Mouse (Mus musculus): ENCODE measurements around the gene Hspa1a. TPM values are rescaled to one million over a fixed set of nuclear protein-coding genes. Genes with fewer than 3 reads are reported as not detected.
"Not testable (repeated sequence)": the region's sequence is repeated elsewhere in the genome, so short reads cannot be mapped to it uniquely, and the experiment has no call there.

Gene Hspa1a
- total and polyA plus RNA-seq, 3 experiments, result 0.18 TPM; not detected in 2

DNA sequence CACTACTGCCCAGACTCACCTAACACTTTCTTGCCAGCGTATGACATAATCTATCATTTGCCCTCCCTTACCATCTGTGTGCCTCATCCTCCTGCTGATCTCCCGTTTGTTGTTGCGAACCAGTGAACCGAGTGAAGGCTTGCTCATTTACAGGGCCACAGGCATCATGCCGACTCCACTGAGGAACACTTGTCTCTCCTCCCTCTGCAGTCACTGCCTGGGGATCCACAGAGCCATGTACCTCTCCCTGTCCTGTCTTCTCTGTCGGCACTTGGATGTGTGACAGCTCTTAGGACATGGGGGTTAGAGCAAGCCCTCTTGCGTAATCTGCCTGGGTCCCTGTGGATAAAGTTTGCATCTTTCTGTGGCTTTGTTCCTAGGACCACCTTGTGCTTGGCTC is 37.6 kb upstream of the Hspa1a start:
- ATAC-seq (ENCODE audit: extremely low read depth, insufficient number of reproducible peaks, low FRiP score, poor library complexity, severe bottlenecking), result no peak
- peaks cover 94% of the 10 kb centered on the region for H3K36me3 ChIP-seq (replicated peaks)

GRCm38 (mm10) chr17:35007387-35007991 is 35.5 kb upstream of the Hspa1a start:
- TF ChIP-seq GATA2 (IDR thresholded peaks at IDR 0.05; ENCODE audit: borderline replicate concordance, low read depth, low read length), result no peak
- TF ChIP-seq TAL1 (conservative IDR thresholded peaks at IDR 0.05; ENCODE audit: low read depth, low read length), result no peak
- no peak for TF ChIP-seq CTCF (IDR thresholded peaks at IDR 0.05; ENCODE audit: low read depth, low read length)
- TF ChIP-seq POLR2AphosphoS5 (IDR thresholded peaks at IDR 0.05; ENCODE audit: insufficient replicate concordance, low read depth, low read length), result no peak
- TF ChIP-seq GATA1 (IDR thresholded peaks at IDR 0.05; ENCODE audit: borderline replicate concordance, low read length), result no peak
- DNase-seq (ENCODE audit: low spot score) (no peak), ATAC-seq (ENCODE audit: extremely low read depth, insufficient number of reproducible peaks, low FRiP score, poor library complexity, severe bottlenecking) (no peak)
- H3K27me3 ChIP-seq (ENCODE audit: insufficient read depth, low read length), result peaks cover 3% of the 10 kb centered on the region; the same call in 1 of the 2 replicates
- H3K9me3 ChIP-seq (replicated peaks), result no peaks in the 10 kb centered on the region
- peaks cover 79% of the 10 kb centered on the region for H3K4me1 ChIP-seq (ENCODE audit: insufficient read depth, low read depth, low read length)
- H3K36me3 ChIP-seq (replicated peaks), result peaks cover 89% of the 10 kb centered on the region
- no peak overlapping the region for H3K4me3 ChIP-seq (ENCODE audit: low read depth, low read length)

More for the DNA sequence above, 37.6 kb upstream of the Hspa1a start:
- H3K27me3 ChIP-seq (ENCODE audit: insufficient read depth, low read length), result peaks cover 3% of the 10 kb centered on the region; the same call in 1 of the 2 replicates
- no peak for DNase-seq (ENCODE audit: low spot score)
- no peak for TF ChIP-seq GATA1 (IDR thresholded peaks at IDR 0.05; ENCODE audit: borderline replicate concordance, low read length)
- TF ChIP-seq CTCF (IDR thresholded peaks at IDR 0.05; ENCODE audit: low read depth, low read length), result no peak
- TF ChIP-seq GATA2 (IDR thresholded peaks at IDR 0.05; ENCODE audit: borderline replicate concordance, low read depth, low read length), result no peak
- no peak for TF ChIP-seq POLR2AphosphoS5 (IDR thresholded peaks at IDR 0.05; ENCODE audit: insufficient replicate concordance, low read depth, low read length)
- no peak for TF ChIP-seq TAL1 (conservative IDR thresholded peaks at IDR 0.05; ENCODE audit: low read depth, low read length)
- H3K9me3 ChIP-seq (replicated peaks), result no peaks in the 10 kb centered on the region
- no peak overlapping the region for H3K4me3 ChIP-seq (ENCODE audit: low read depth, low read length)
- H3K4me1 ChIP-seq (ENCODE audit: insufficient read depth, low read depth, low read length), result peaks cover 79% of the 10 kb centered on the region

GRCm38 (mm10) chr17:35005902-35006301 is 33.9 kb upstream of the Hspa1a start:
- ATAC-seq (ENCODE audit: extremely low read depth, insufficient number of reproducible peaks, low FRiP score, poor library complexity, severe bottlenecking); DNase-seq (ENCODE audit: low spot score); H3K9me3 ChIP-seq (replicated peaks); H3K27me3 ChIP-seq (ENCODE audit: insufficient read depth, low read length): not testable (repeated sequence)
- H3K36me3 ChIP-seq (replicated peaks), result peaks cover 77% of the 10 kb centered on the region
- H3K4me3 ChIP-seq (ENCODE audit: low read depth, low read length), result peak overlapping the region; percentile 72; the same call in 1 of the 2 replicates
- peaks cover 77% of the 10 kb centered on the region for H3K4me1 ChIP-seq (ENCODE audit: insufficient read depth, low read depth, low read length)

DNA sequence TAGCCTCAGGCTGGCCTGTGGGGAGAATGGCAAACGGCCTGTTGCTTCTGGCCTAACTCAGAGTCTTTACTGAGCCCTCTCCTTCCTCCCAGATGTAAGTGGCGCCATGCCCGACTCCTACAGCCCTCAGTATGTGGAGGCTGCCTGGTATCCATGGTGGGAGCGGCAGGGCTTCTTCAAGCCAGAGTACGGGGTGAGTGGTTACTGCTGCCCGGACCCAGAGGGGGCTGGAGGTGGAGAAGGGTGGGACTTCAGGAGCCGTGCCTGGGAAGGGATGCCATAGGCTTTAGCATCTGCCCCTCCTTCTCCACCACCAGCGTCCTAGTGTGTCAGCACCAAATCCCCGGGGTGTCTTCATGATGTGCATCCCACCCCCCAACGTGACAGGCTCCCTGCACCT is 33.2 kb upstream of the Hspa1a start:
- peaks cover 74% of the 10 kb centered on the region for H3K4me1 ChIP-seq (ENCODE audit: insufficient read depth, low read depth, low read length)
- TF ChIP-seq GATA1 (IDR thresholded peaks at IDR 0.05; ENCODE audit: borderline replicate concordance, low read length) (no peak), POLR2AphosphoS5 (IDR thresholded peaks at IDR 0.05; ENCODE audit: insufficient replicate concordance, low read depth, low read length) (no peak), TAL1 (conservative IDR thresholded peaks at IDR 0.05; ENCODE audit: low read depth, low read length) (no peak), GATA2 (IDR thresholded peaks at IDR 0.05; ENCODE audit: borderline replicate concordance, low read depth, low read length) (no peak), CTCF (IDR thresholded peaks at IDR 0.05; ENCODE audit: low read depth, low read length) (no peak)
- H3K27me3 ChIP-seq (ENCODE audit: insufficient read depth, low read length), result peaks cover 3% of the 10 kb centered on the region; the same call in 1 of the 2 replicates
- no peaks in the 10 kb centered on the region for H3K9me3 ChIP-seq (replicated peaks)
- H3K4me3 ChIP-seq (ENCODE audit: low read depth, low read length), result peak overlapping the region; percentile 72
- ATAC-seq (ENCODE audit: extremely low read depth, insufficient number of reproducible peaks, low FRiP score, poor library complexity, severe bottlenecking) (no peak), DNase-seq (ENCODE audit: low spot score) (no peak)
- peaks cover 70% of the 10 kb centered on the region for H3K36me3 ChIP-seq (replicated peaks)

DNA sequence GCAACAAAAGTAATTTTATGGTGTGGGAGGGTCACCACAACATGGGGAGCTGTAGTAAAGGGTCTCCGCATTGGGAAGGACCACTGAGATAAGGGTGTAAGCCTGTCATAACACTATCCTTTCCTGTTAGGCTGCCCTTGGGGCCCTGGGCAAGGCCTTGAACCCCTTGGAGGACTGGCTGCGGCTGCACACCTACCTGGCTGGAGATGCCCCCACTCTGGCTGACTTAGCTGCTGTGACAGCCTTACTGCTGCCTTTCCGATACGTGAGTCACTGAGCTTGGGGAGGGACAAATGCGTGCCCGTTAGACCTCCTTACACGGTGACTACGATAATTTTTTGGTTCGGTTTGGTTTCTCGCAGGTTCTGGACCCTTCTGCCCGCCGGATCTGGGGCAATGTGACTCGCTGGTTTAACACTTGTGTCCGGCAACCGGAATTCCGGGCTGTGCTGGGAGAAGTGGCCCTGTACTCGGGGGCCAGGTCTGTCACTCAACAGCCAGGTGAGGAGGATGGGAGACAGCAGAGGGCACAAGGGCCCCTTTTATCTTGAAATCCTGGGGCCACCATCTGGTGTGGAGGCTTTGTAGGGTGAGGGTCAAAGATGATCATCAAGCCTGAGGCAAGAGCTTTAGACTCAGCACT is 32.2 kb upstream of the Hspa1a start:
- peak overlapping the region; percentile 72 for H3K4me3 ChIP-seq (ENCODE audit: low read depth, low read length)
- H3K36me3 ChIP-seq (replicated peaks), result peaks cover 69% of the 10 kb centered on the region
- TF ChIP-seq CTCF (IDR thresholded peaks at IDR 0.05; ENCODE audit: low read depth, low read length), result no peak
- no peak for TF ChIP-seq GATA2 (IDR thresholded peaks at IDR 0.05; ENCODE audit: borderline replicate concordance, low read depth, low read length)
- TF ChIP-seq TAL1 (conservative IDR thresholded peaks at IDR 0.05; ENCODE audit: low read depth, low read length), result peak; percentile 46; the same call in 1 of the 2 replicates
- peaks cover 7% of the 10 kb centered on the region for H3K9me3 ChIP-seq (replicated peaks)
- H3K27me3 ChIP-seq (ENCODE audit: insufficient read depth, low read length), result peaks cover 3% of the 10 kb centered on the region; the same call in 1 of the 2 replicates
- DNase-seq (ENCODE audit: low spot score) (no peak), ATAC-seq (ENCODE audit: extremely low read depth, insufficient number of reproducible peaks, low FRiP score, poor library complexity, severe bottlenecking) (0 out of 2 replicates have a peak, but pooled peaks have one; percentile 15)
- H3K4me1 ChIP-seq (ENCODE audit: insufficient read depth, low read depth, low read length), result peaks cover 78% of the 10 kb centered on the region

DNA sequence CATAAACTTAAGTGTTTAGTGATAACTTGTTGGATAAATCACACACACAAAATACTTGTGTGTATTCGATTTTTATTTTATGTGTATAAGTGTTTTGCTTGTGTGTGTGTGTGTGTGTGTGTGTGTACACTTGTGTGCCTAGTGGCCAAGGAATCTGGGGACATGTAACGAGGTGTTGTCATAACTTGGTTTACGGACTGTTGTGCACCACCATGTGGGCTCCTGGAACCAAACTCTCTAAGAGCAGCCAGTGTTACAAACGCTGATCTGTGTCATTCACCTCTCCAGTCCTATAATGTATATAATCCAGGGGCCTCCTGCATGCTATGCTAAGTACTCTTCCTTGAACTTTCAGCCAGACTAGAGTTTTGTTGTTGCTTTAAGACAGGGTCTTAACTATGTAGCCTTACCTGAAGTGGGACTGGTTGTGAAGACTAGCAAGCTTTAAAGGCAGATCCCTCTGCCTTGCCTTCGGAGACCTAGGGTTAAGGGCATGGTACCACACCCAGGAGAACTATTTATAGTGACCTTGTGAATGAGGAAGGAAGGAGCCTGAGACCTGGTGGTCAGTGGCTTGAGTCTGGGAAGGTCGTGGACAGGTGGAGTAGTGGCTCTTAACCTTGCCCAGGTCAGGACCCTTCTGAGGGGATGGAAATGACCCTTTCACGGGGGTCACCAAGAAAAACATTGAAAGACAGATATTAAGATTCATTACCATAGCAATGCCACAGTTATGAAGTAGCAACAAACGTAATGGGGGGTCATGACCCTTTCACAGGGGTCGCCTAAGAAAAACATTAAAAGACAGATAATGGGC is 31.3 kb upstream of the Hspa1a start:
- Histone ChIP-seq H3K36me3 (replicated peaks) (peaks cover 69% of the 10 kb centered on the region), H3K4me3 (ENCODE audit: low read depth, low read length) (peak overlapping the region; percentile 76), H3K9me3 (replicated peaks) (peaks cover 17% of the 10 kb centered on the region), H3K4me1 (ENCODE audit: insufficient read depth, low read depth, low read length) (peaks cover 80% of the 10 kb centered on the region), H3K27me3 (ENCODE audit: insufficient read depth, low read length) (peaks cover 3% of the 10 kb centered on the region; the same call in 1 of the 2 replicates)
- DNase-seq (ENCODE audit: low spot score), result no peak
- TF ChIP-seq GATA1 (IDR thresholded peaks at IDR 0.05; ENCODE audit: borderline replicate concordance, low read length), result no peak
- TF ChIP-seq CTCF (IDR thresholded peaks at IDR 0.05; ENCODE audit: low read depth, low read length), result no peak
- TF ChIP-seq GATA2 (IDR thresholded peaks at IDR 0.05; ENCODE audit: borderline replicate concordance, low read depth, low read length), result no peak
- no peak for ATAC-seq (ENCODE audit: extremely low read depth, insufficient number of reproducible peaks, low FRiP score, poor library complexity, severe bottlenecking)
